Comparison of ENCODE assay signal across 28 mouse cellular contexts in the genomic region with DNA sequence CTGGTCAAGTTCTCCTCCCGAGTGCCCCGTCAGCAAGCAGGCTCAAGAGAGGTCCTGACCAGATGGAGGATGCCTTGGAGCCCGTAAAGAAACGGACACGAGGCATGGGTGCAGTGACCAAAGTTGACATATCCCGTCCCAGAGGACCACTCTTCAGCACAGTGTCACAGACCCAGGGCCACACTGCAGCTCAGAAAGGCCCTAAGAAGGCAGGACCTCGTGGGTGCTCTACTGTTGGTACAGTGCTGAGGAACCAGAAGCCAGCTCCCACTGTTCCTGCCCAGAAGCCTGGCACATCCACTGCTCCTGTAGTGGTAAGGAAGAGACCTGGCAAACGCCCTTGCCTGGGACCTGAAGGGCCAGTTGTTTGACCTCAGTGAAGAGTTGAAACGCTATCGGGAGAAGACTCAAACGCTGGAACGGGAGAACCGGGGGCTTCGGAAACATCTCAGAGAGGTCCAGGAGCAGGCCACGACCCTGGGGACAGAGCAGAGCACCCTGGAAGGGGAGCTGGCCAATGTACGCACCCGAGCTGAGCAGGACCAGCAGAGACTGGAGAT.
"Had no signal": no experiment of that assay in that cellular context is flagged by ENCODE, and none has a peak within 500 bp of the region (broad histone marks: within the 10 kb centered on the region; RNA-seq: fewer than 3 reads in every experiment).

No protein-coding gene starts in this region.

- DNase-seq: gastrocnemius, adult 2 months; gastrocnemius, postnatal 10 days; gastrocnemius, postnatal 36 days; heart, adult 11 months; heart, adult 2 months; heart, postnatal 14 days; heart, postnatal 36 days; kidney, adult 11 months; kidney, adult 2 months; kidney, adult 9 months; kidney, postnatal 14 days; kidney, postnatal 36 days; layer of hippocampus, adult 9-11 months; layer of hippocampus, postnatal 36 days; left cerebral cortex, postnatal 4 days had no signal

- H3K27me3 ChIP-seq: heart, embryonic 15.5 days; hindbrain, embryonic 13.5 days; hindbrain, embryonic 15.5 days; kidney, embryonic 15.5 days; limb, embryonic 13.5 days; limb, embryonic 15.5 days; liver, embryonic 12.5 days had no signal

- H3K4me2 ChIP-seq: heart, embryonic 11.5 days; heart, embryonic 13.5 days; heart, embryonic 15.5 days; hindbrain, embryonic 13.5 days; hindbrain, embryonic 15.5 days; kidney, embryonic 15.5 days; limb, embryonic 13.5 days; limb, embryonic 15.5 days; liver, embryonic 12.5 days had no signal

- H3K9ac ChIP-seq: heart, embryonic 13.5 days; heart, embryonic 15.5 days; hindbrain, embryonic 13.5 days; hindbrain, embryonic 15.5 days; kidney, embryonic 15.5 days; limb, embryonic 13.5 days; limb, embryonic 15.5 days; liver, embryonic 12.5 days; liver, embryonic 14.5 days had no signal

- H3K4me1 ChIP-seq: hindbrain, embryonic 13.5 days; hindbrain, embryonic 15.5 days; liver, embryonic 12.5 days had no signal

- H3K9me3 ChIP-seq: heart, embryonic 13.5 days; heart, embryonic 15.5 days; hindbrain, embryonic 13.5 days; hindbrain, embryonic 15.5 days; kidney, embryonic 15.5 days; limb, embryonic 13.5 days; limb, embryonic 15.5 days; liver, embryonic 12.5 days had no signal

- H3K27ac ChIP-seq: gastrocnemius, adult 2 months; heart, adult 2 months; heart, embryonic 13.5 days; heart, embryonic 15.5 days; hindbrain, embryonic 13.5 days; hindbrain, embryonic 15.5 days; hindbrain, postnatal 0 days; kidney, embryonic 15.5 days; kidney, postnatal 0 days; limb, embryonic 13.5 days; limb, embryonic 15.5 days; liver, embryonic 12.5 days; liver, embryonic 14.5 days had no signal

- ATAC-seq: hindbrain, postnatal 0 days; intestine, embryonic 16.5 days; liver, embryonic 12.5 days had no signal

- H3K36me3 ChIP-seq: heart, embryonic 13.5 days; heart, embryonic 15.5 days; hindbrain, embryonic 13.5 days; hindbrain, embryonic 15.5 days; kidney, embryonic 15.5 days; limb, embryonic 13.5 days; limb, embryonic 15.5 days; liver, embryonic 12.5 days had no signal

- H3K4me3 ChIP-seq: gastrocnemius, adult 2 months; heart, adult 2 months; heart, embryonic 13.5 days; heart, embryonic 15.5 days; hindbrain, embryonic 13.5 days; hindbrain, embryonic 15.5 days; kidney, embryonic 15.5 days; limb, embryonic 13.5 days; limb, embryonic 15.5 days; liver, embryonic 12.5 days had no signal
